8 mouse cellular contexts compared by ENCODE assay signal in the genomic region with DNA sequence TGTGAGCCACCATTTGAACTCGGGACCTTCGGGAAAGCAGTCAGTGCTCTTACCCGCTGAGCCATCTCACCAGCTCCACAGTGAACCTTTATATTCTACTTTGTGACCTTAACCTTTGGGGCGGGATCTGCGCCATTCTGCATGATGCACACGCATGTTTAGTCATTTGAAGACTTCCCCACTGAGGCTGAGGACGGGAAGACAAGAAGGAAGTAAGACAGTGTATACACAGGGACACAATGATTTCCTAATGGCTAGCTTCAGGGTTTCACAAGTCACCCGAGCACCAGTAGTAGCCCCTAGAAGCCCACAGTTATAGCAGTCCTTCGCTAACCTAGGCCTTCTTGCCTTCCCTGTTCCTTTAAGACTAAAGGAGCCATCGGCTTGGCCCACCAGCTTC. TPM values are rescaled to one million over a fixed set of nuclear protein-coding genes. Genes with fewer than 3 reads are reported as not detected.
DNase-seq lines count a peak whose midpoint lies in the region; ATAC-seq and TF ChIP-seq lines count a peak whose summit lies in the region.

No protein-coding gene starts in this region.

- intact Hi-C loops in heart, postnatal 36 days (cut with DNase I) = no loop called here

- no peaks in the 10 kb centered on the region for H3K27me3 ChIP-seq in heart, embryonic 13.5 days (replicated peaks)
- H3K27me3 ChIP-seq in MEL (ENCODE audit: control insufficient read depth in 1 of 2, insufficient read depth in 2 of 2, low read length in 2 of 2) = no peaks in the 10 kb centered on the region
- H3K27me3 ChIP-seq in hindbrain, embryonic 14.5 days (ENCODE audit: control insufficient read depth, insufficient read depth, low read length) = no peaks in the 10 kb centered on the region
- H3K27me3 ChIP-seq in midbrain, embryonic 11.5 days (ENCODE audit: control insufficient read depth, insufficient read depth, low read length) = no peaks in the 10 kb centered on the region

- H3K9me3 ChIP-seq in heart, embryonic 13.5 days = no peaks in the 10 kb centered on the region
- H3K9me3 ChIP-seq in MEL (replicated peaks; ENCODE audit: insufficient read depth, low read length) = no peaks in the 10 kb centered on the region
- no peaks in the 10 kb centered on the region for H3K9me3 ChIP-seq in hindbrain, embryonic 14.5 days (ENCODE audit: control insufficient read depth, low read length)
- no peaks in the 10 kb centered on the region for H3K9me3 ChIP-seq in midbrain, embryonic 11.5 days (ENCODE audit: control insufficient read depth, low read length)

- WGBS in heart, embryonic 13.5 days = 71% methylated on average over 10 of the region's 10 CpGs
- WGBS in hindbrain, embryonic 14.5 days = 79% methylated on average over 10 of the region's 10 CpGs
- 77% methylated on average over 10 of the region's 10 CpGs for WGBS in midbrain, embryonic 11.5 days

- peak overlapping the region; percentile 84 for H3K9ac ChIP-seq in heart, embryonic 13.5 days
- peak overlapping the region; percentile 40 for H3K9ac ChIP-seq in MEL (ENCODE audit: control insufficient read depth, low read depth, low read length, poor library complexity, severe bottlenecking)
- H3K9ac ChIP-seq in hindbrain, embryonic 14.5 days = peak overlapping the region; percentile 48
- H3K9ac ChIP-seq in midbrain, embryonic 11.5 days (ENCODE audit: low read length) = peak overlapping the region; percentile 47

- TF ChIP-seq POLR2A in MEL (IDR thresholded peaks at IDR 0.05; ENCODE audit: control insufficient read depth in 1 of 2, insufficient read depth in 1 of 2, low read depth in 1 of 2, low read length in 2 of 2, poor library complexity in 1 of 2) = no peak

- H3K4me1 ChIP-seq in heart, embryonic 13.5 days = peaks cover 49% of the 10 kb centered on the region
- peaks cover 7 to 12% of the 10 kb centered on the region in 2 experiments; a peak in 3 of 4 replicates for H3K4me1 ChIP-seq in MEL (ENCODE audit: control insufficient read depth in 1 of 2, insufficient read depth in 2 of 2, low read length in 2 of 2)
- H3K4me1 ChIP-seq in hindbrain, embryonic 14.5 days (replicated peaks; ENCODE audit: control insufficient read depth, insufficient read depth, low read length) = peaks cover 12% of the 10 kb centered on the region
- H3K4me1 ChIP-seq in midbrain, embryonic 11.5 days (ENCODE audit: control insufficient read depth, insufficient read depth, low read length) = peaks cover 7% of the 10 kb centered on the region

- TF ChIP-seq EP300 in MEL (IDR thresholded peaks at IDR 0.05; ENCODE audit: low read depth in 1 of 2, low read length in 2 of 2) = no peak

- no peak for TF ChIP-seq RAD21 in MEL (IDR thresholded peaks at IDR 0.05; ENCODE audit: low read depth, low read length)

- peak overlapping the region; percentile 74 for H3K27ac ChIP-seq in heart, embryonic 13.5 days (replicated peaks)
- no peak overlapping the region for H3K27ac ChIP-seq in MEL (ENCODE audit: control insufficient read depth, low read depth, low read length)
- H3K27ac ChIP-seq in hindbrain, embryonic 14.5 days = peak overlapping the region; percentile 60
- H3K27ac ChIP-seq in midbrain, embryonic 11.5 days (ENCODE audit: low read depth, low read length) = no peak overlapping the region

- H3K4me2 ChIP-seq in heart, embryonic 13.5 days = peak overlapping the region; percentile 88
- peak overlapping the region; percentile 69 for H3K4me2 ChIP-seq in hindbrain, embryonic 14.5 days (replicated peaks)
- peak overlapping the region; percentile 87 for H3K4me2 ChIP-seq in midbrain, embryonic 11.5 days

- H3K4me3 ChIP-seq in heart, embryonic 13.5 days = peak overlapping the region; percentile 72
- peak overlapping the region; percentile 73 to 81; a peak in 3 of 4 replicates for H3K4me3 ChIP-seq in MEL (ENCODE audit: control insufficient read depth in 1 of 2, insufficient read depth in 1 of 2, low read depth in 2 of 2, low read length in 2 of 2)
- peak overlapping the region; percentile 68 for H3K4me3 ChIP-seq in hindbrain, embryonic 14.5 days (replicated peaks; ENCODE audit: low read length)
- peak overlapping the region; percentile 80; the same call in 1 of the 2 replicates for H3K4me3 ChIP-seq in midbrain, embryonic 11.5 days (ENCODE audit: low read depth, low read length)

- peaks cover 12% of the 10 kb centered on the region for H3K36me3 ChIP-seq in heart, embryonic 13.5 days
- H3K36me3 ChIP-seq in MEL (ENCODE audit: control insufficient read depth in 1 of 2, insufficient read depth in 2 of 2, low read length in 2 of 2) = peaks cover 0 to 20% of the 10 kb centered on the region in 2 experiments; a peak in 2 of 4 replicates
- H3K36me3 ChIP-seq in hindbrain, embryonic 14.5 days (replicated peaks; ENCODE audit: control insufficient read depth, insufficient read depth) = peaks cover 15% of the 10 kb centered on the region; the same call in 1 of the 2 replicates
- H3K36me3 ChIP-seq in midbrain, embryonic 11.5 days (ENCODE audit: control insufficient read depth, insufficient read depth, low read length) = no peaks in the 10 kb centered on the region

- H3K79me2 ChIP-seq in MEL (ENCODE audit: control insufficient read depth, insufficient read depth, low read length, poor library complexity) = peaks cover 17% of the 10 kb centered on the region

- DNase-seq in heart, postnatal 36 days = no peak
- DNase-seq in MEL (ENCODE audit: low read depth, low spot score) = peak; percentile 34
- DNase-seq in hindbrain, embryonic 14.5 days (ENCODE audit: low spot score) = no peak
- no peak for DNase-seq in midbrain, embryonic 11.5 days (ENCODE audit: low spot score, missing footprints)
- no peak for DNase-seq in urinary bladder, postnatal 4 days (ENCODE audit: low spot score in 2 of 2)
- no peak for DNase-seq in Muller cell, postnatal 12 days (ENCODE audit: inconsistent ontology term)
- no peak for DNase-seq in embryo, embryonic 10 days (ENCODE audit: low spot score)

- no peak for TF ChIP-seq CTCF in MEL (IDR thresholded peaks at IDR 0.05 in 2 of 3, conservative IDR thresholded peaks at IDR 0.05 in 1 of 3; ENCODE audit: control insufficient read depth in 1 of 3, insufficient read depth in 1 of 3, low read depth in 2 of 3, low read length in 3 of 3, poor library complexity in 1 of 3, severe bottlenecking in 1 of 3)

- no peak for ATAC-seq in heart, embryonic 13.5 days (ENCODE audit: extremely low read depth, insufficient number of reproducible peaks, low FRiP score, low TSS enrichment)
- ATAC-seq in hindbrain, embryonic 14.5 days (ENCODE audit: low FRiP score) = peak; percentile 10; the same call in 1 of the 2 replicates
- peak; percentile 50 for ATAC-seq in midbrain, embryonic 11.5 days (ENCODE audit: low FRiP score)

TF ChIP-seq in MEL, 35 proteins besides CTCF, POLR2A, EP300 and RAD21 (continues in another document):
- TF ChIP-seq NELFE (IDR thresholded peaks at IDR 0.05; ENCODE audit: low read depth, low read length) = no peak
- no peak for TF ChIP-seq MAZ (IDR thresholded peaks at IDR 0.05; ENCODE audit: low read depth, low read length)
- no peak for TF ChIP-seq RCOR1 (IDR thresholded peaks at IDR 0.05; ENCODE audit: low read depth, low read length)

RNA-seq across cellular contexts. Expression of gene Hmgcl, which starts 0.5 kb away (rescaled TPM):
- polyA plus RNA-seq in heart, embryonic 13.5 days (2015; fragmentation: Nextera tagmentation; extraction: Ambion mirVana) = 73.0 and 81.6 TPM in 2 replicates
- 10 to 100 TPM; 72.7 to 86.8 TPM for total RNA-seq in heart, postnatal 36 days (2021)
- 48.5 and 48.7 TPM in 2 replicates for total RNA-seq in MEL (2012; rRNA removed)
- polyA plus RNA-seq in MEL (2012; ENCODE audit: insufficient read depth in 1 of 2, insufficient read length in 2 of 2, low read depth in 1 of 2, low replicate concordance in 2 of 2, missing spikeins in 1 of 2) = 10 to 100 TPM in 1 of 2 experiments, not detected in 1; 66.5 TPM
- polyA plus RNA-seq in hindbrain, embryonic 14.5 days (2014; fragmentation: Nextera tagmentation; extraction: Ambion mirVana) = 60.3 and 63.3 TPM in 2 replicates
- polyA plus RNA-seq in midbrain, embryonic 11.5 days (2014; fragmentation: Nextera tagmentation; extraction: Ambion mirVana) = 55.1 and 62.9 TPM in 2 replicates

RNA-seq across cellular contexts. Expression of gene Gale, which starts 17.8 kb away (rescaled TPM):
- polyA plus RNA-seq in heart, embryonic 13.5 days (2015; fragmentation: Nextera tagmentation; extraction: Ambion mirVana) = 23.6 and 28.7 TPM in 2 replicates
- total RNA-seq in heart, postnatal 36 days (2021) = 1 to 10 TPM in 1 of 2 experiments, under 1 TPM in 1; 0.94 to 1.9 TPM
- 23.3 and 24.5 TPM in 2 replicates for total RNA-seq in MEL (2012; rRNA removed)
- polyA plus RNA-seq in MEL (2012; ENCODE audit: insufficient read depth in 1 of 2, insufficient read length in 2 of 2, low read depth in 1 of 2, low replicate concordance in 2 of 2, missing spikeins in 1 of 2) = 10 to 100 TPM in 1 of 2 experiments, not detected in 1; 31.2 TPM
- 41.9 and 42.9 TPM in 2 replicates for polyA plus RNA-seq in hindbrain, embryonic 14.5 days (2014; fragmentation: Nextera tagmentation; extraction: Ambion mirVana)
- polyA plus RNA-seq in midbrain, embryonic 11.5 days (2014; fragmentation: Nextera tagmentation; extraction: Ambion mirVana) = 25.6 and 27.0 TPM in 2 replicates

RNA-seq across cellular contexts. Expression of gene Fuca1, which starts 25.2 kb away (rescaled TPM):
- polyA plus RNA-seq in heart, embryonic 13.5 days (2015; fragmentation: Nextera tagmentation; extraction: Ambion mirVana) = 46.0 and 47.9 TPM in 2 replicates
- 10 to 100 TPM; 31.0 to 31.4 TPM for total RNA-seq in heart, postnatal 36 days (2021)
- total RNA-seq in MEL (2012; rRNA removed) = 26.8 and 33.7 TPM in 2 replicates
- 10 to 100 TPM in 1 of 2 experiments, not detected in 1; 48.6 TPM for polyA plus RNA-seq in MEL (2012; ENCODE audit: insufficient read depth in 1 of 2, insufficient read length in 2 of 2, low read depth in 1 of 2, low replicate concordance in 2 of 2, missing spikeins in 1 of 2)
- 68.8 and 72.0 TPM in 2 replicates for polyA plus RNA-seq in hindbrain, embryonic 14.5 days (2014; fragmentation: Nextera tagmentation; extraction: Ambion mirVana)
- polyA plus RNA-seq in midbrain, embryonic 11.5 days (2014; fragmentation: Nextera tagmentation; extraction: Ambion mirVana) = 43.0 and 48.1 TPM in 2 replicates

RNA-seq across cellular contexts. Expression of gene Lypla2, which starts 26.7 kb away (rescaled TPM):
- polyA plus RNA-seq in heart, embryonic 13.5 days (2015; fragmentation: Nextera tagmentation; extraction: Ambion mirVana) = 65.5 and 75.4 TPM in 2 replicates
- total RNA-seq in heart, postnatal 36 days (2021) = 10 to 100 TPM; 33.3 to 34.7 TPM
- total RNA-seq in MEL (2012; rRNA removed) = 53.8 and 65.1 TPM in 2 replicates
- polyA plus RNA-seq in MEL (2012; ENCODE audit: insufficient read depth in 1 of 2, insufficient read length in 2 of 2, low read depth in 1 of 2, low replicate concordance in 2 of 2, missing spikeins in 1 of 2) = 10 to 100 TPM in 1 of 2 experiments, not detected in 1; 95.6 TPM
- 183 and 191 TPM in 2 replicates for polyA plus RNA-seq in hindbrain, embryonic 14.5 days (2014; fragmentation: Nextera tagmentation; extraction: Ambion mirVana)
- 136 and 144 TPM in 2 replicates for polyA plus RNA-seq in midbrain, embryonic 11.5 days (2014; fragmentation: Nextera tagmentation; extraction: Ambion mirVana)

RNA-seq across cellular contexts. Expression of gene Pithd1, which starts 41.4 kb away (rescaled TPM):
- polyA plus RNA-seq in heart, embryonic 13.5 days (2015; fragmentation: Nextera tagmentation; extraction: Ambion mirVana) = 39.2 and 42.0 TPM in 2 replicates
- total RNA-seq in heart, postnatal 36 days (2021) = 10 to 100 TPM; 19.8 to 22.2 TPM
- 75.5 and 77.7 TPM in 2 replicates for total RNA-seq in MEL (2012; rRNA removed)
- 10 to 100 TPM in 1 of 2 experiments, not detected in 1; 62.8 TPM for polyA plus RNA-seq in MEL (2012; ENCODE audit: insufficient read depth in 1 of 2, insufficient read length in 2 of 2, low read depth in 1 of 2, low replicate concordance in 2 of 2, missing spikeins in 1 of 2)
- 60.7 and 65.5 TPM in 2 replicates for polyA plus RNA-seq in hindbrain, embryonic 14.5 days (2014; fragmentation: Nextera tagmentation; extraction: Ambion mirVana)
- polyA plus RNA-seq in midbrain, embryonic 11.5 days (2014; fragmentation: Nextera tagmentation; extraction: Ambion mirVana) = 64.8 and 65.8 TPM in 2 replicates

Comparison
In these comparisons a context has a peak if more than half of its experiments do, and no peak if none do; other contexts are left out.
1. H3K27ac ChIP-seq: peak in heart, embryonic 13.5 days (single experiment) and hindbrain, embryonic 14.5 days (single experiment); none in MEL (single experiment) and midbrain, embryonic 11.5 days (single experiment).
2. Peak in every context shown above with its lines, with median percentiles within 50 percentile points of each other: H3K4me2 ChIP-seq, H3K4me3 ChIP-seq and H3K9ac ChIP-seq.